Mouse (Mus musculus) heart, embryonic 15.5 days (tissue): ENCODE results near the gene Naa16. TPM values are rescaled to one million over a fixed set of nuclear protein-coding genes. Genes with fewer than 3 reads are reported as not detected.

Source experiments
- ATAC-seq: fragments of 200-750 bp; cut with Nextera tagmentation; replicated peaks from 2 replicates; pipeline ENCODE4 v1.8.0; 2017; ENCODE audit warnings: low read depth, moderate TSS enrichment; ENCODE audit not compliant: insufficient number of reproducible peaks, insufficient read depth, low FRiP score
- H3K27ac ChIP-seq: fragments of 300-500 bp; sonication (generic); 2 replicates; pipeline ENCODE4 v1.5.1; 2015; ENCODE audit warnings: mild to moderate bottlenecking, inconsistent platforms
- H3K27me3 ChIP-seq: fragments of 300-500 bp; sonication (generic); 2 replicates; pipeline ENCODE4 v1.6.1; 2015; ENCODE audit warnings: inconsistent platforms
- H3K36me3 ChIP-seq: fragments of 300-500 bp; sonication (generic); 2 replicates; pipeline ENCODE4 v1.6.1; 2015; ENCODE audit warnings: mild to moderate bottlenecking, inconsistent platforms
- H3K4me1 ChIP-seq: fragments of 300-500 bp; sonication (generic); replicated peaks from 2 replicates; pipeline ENCODE4 v1.6.1; 2015; ENCODE audit warnings: inconsistent platforms
- H3K4me2 ChIP-seq: fragments of 300-500 bp; sonication (generic); 2 replicates; pipeline ENCODE4 v1.6.1; 2015; ENCODE audit warnings: inconsistent platforms, mild to moderate bottlenecking, moderate library complexity
- H3K4me3 ChIP-seq: fragments of 300-500 bp; sonication (generic); 2 replicates; pipeline ENCODE4 v1.5.1; 2015; ENCODE audit warnings: mild to moderate bottlenecking, inconsistent platforms
- H3K9ac ChIP-seq: fragments of 300-500 bp; sonication (generic); 2 replicates; pipeline ENCODE4 v1.6.1; 2015; ENCODE audit warnings: mild to moderate bottlenecking, inconsistent platforms
- H3K9me3 ChIP-seq: fragments of 300-500 bp; sonication (generic); replicated peaks from 2 replicates; pipeline ENCODE4 v1.6.1; 2016; ENCODE audit warnings: inconsistent platforms
- WGBS: fragments of 180-500 bp; shearing (Covaris S2); methylation state at CpG from one replicate; pipeline ENCODE4 v1.1.7; 2015; ENCODE audit warnings: mixed read lengths; 5-methylcytosine and 5-hydroxymethylcytosine counted together
- polyA plus RNA-seq: library from polyadenylated mRNA; unstranded; fragments of >200 nt; fragmentation: Nextera tagmentation; extraction: Ambion mirVana; gene quantifications from 2 replicates; pipeline ENCODE4 v1.2.1, GENCODE M21; 2015

Gene Naa16
- polyA plus RNA-seq, 1 experiment from 2014 or later, result 19.3 TPM

DNA sequence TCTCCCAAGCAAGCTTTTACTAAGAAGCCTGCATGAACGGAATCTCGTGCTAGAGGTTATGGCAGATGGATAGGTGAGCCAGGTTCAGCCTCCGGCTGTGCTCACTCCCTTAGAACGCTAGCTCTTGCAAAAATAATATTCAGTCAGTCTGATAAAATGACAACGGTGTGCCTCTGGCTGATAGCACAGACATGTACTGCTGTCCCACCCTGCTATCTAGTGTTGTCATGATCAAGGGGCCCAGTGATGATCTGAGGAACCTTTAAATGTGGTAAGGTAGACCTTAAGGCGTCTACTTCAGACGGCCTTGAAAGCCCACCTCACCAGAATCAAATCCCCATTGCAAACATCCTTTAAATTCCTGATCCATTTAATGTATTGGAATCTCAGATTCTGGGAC lies 94.4 kb downstream of the Naa16 start:
- H3K4me1 ChIP-seq, result peaks cover 22% of the 10 kb centered on the region
- H3K9me3 ChIP-seq, result no peaks in the 10 kb centered on the region
- no peaks in the 10 kb centered on the region for H3K36me3 ChIP-seq
- no peak for ATAC-seq
- no peak overlapping the region for H3K27ac ChIP-seq
- WGBS, result 68% methylated on average over 7 of the region's 7 CpGs
- no peak overlapping the region for H3K9ac ChIP-seq
- no peak overlapping the region for H3K4me2 ChIP-seq
- 0 out of 2 replicates have a peak, but pooled peaks cover 11% of the 10 kb centered on the region for H3K27me3 ChIP-seq
- H3K4me3 ChIP-seq, result no peak overlapping the region

DNA sequence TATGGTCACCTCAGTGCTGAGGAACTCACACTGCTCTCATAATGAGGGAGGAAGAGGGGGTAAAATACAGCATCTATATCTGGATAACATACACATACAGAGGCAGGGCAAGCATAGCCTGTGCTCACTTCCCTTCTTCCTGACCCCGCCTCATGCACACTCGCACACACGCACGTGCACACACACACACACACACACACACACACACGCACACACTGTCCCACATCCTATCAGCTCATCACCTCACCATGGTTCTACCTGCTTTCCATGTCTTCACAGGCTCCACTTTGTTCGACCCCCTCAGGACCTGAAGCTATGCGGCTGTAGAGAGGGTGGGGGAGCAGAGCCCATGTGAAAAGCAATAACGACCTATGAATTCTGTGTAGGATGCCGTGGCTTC lies 95.0 kb downstream of the Naa16 start:
- 0 out of 2 replicates have a peak, but pooled peaks cover 11% of the 10 kb centered on the region for H3K27me3 ChIP-seq
- WGBS, result 88% methylated on average over 9 of the region's 9 CpGs
- no peaks in the 10 kb centered on the region for H3K9me3 ChIP-seq
- H3K9ac ChIP-seq, result no peak overlapping the region
- peaks cover 19% of the 10 kb centered on the region for H3K4me1 ChIP-seq
- H3K4me2 ChIP-seq, result no peak overlapping the region
- no peak overlapping the region for H3K27ac ChIP-seq
- ATAC-seq, result no peak
- no peaks in the 10 kb centered on the region for H3K36me3 ChIP-seq
- H3K4me3 ChIP-seq, result no peak overlapping the region

- Histone ChIP-seq H3K4me2 (no peak overlapping the region), H3K9ac (no peak overlapping the region), H3K36me3 (no peaks in the 10 kb centered on the region), H3K4me3 (no peak overlapping the region), H3K9me3 (no peaks in the 10 kb centered on the region), H3K4me1 (peaks cover 21% of the 10 kb centered on the region), H3K27ac (no peak overlapping the region), H3K27me3 (0 out of 2 replicates have a peak, but pooled peaks cover 9% of the 10 kb centered on the region)
- no peak for ATAC-seq
- 65% methylated on average over 5 of the region's 5 CpGs for WGBS
These were observed 95.6 kb downstream of the Naa16 start for GRCm38 (mm10) chr14:79294950-79295349.

DNA sequence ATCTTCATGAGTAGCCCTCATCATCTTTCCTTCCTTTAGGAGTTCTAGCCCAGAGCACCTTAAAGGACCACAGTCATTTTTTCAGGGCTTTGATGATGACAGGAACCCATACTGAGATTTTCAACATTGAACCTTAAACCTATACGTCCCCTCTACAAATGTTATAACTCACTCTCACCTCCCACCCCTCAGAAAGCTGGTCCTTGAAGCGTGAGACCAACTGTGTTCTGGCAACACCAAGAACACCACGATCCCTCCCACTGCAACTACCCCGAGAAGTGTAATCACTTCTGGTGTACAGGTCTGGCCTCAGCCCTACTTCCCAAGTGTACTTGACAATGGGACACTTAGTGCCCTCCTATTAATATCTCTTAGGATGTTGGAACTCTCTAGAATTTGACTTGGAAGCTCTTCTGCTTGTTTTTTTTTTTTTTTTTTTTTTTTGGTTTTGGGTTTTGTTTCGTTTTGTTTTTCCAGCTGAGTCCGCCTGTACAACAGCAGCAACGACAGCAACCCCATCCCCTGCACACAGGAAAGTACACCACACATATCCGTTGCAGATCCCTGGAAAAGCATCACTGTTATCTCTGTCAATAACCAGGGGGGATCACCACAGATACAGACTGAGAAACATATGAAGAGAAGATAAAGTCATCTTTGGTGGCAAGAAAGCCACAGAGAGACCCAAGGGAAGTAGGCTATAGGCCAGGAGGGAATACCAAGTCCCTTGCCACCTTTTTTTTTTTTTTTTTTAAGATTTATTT lies 96.3 kb downstream of the Naa16 start:
- peaks cover 25% of the 10 kb centered on the region for H3K4me1 ChIP-seq
- no peak overlapping the region for H3K27ac ChIP-seq
- H3K27me3 ChIP-seq, result 0 out of 2 replicates have a peak, but pooled peaks cover 7% of the 10 kb centered on the region
- H3K4me3 ChIP-seq, result no peak overlapping the region
- WGBS, result 78% methylated on average over 8 of the region's 8 CpGs
- no peak for ATAC-seq
- H3K4me2 ChIP-seq, result no peak overlapping the region
- H3K9ac ChIP-seq, result no peak overlapping the region
- H3K9me3 ChIP-seq, result no peaks in the 10 kb centered on the region
- H3K36me3 ChIP-seq, result no peaks in the 10 kb centered on the region

DNA sequence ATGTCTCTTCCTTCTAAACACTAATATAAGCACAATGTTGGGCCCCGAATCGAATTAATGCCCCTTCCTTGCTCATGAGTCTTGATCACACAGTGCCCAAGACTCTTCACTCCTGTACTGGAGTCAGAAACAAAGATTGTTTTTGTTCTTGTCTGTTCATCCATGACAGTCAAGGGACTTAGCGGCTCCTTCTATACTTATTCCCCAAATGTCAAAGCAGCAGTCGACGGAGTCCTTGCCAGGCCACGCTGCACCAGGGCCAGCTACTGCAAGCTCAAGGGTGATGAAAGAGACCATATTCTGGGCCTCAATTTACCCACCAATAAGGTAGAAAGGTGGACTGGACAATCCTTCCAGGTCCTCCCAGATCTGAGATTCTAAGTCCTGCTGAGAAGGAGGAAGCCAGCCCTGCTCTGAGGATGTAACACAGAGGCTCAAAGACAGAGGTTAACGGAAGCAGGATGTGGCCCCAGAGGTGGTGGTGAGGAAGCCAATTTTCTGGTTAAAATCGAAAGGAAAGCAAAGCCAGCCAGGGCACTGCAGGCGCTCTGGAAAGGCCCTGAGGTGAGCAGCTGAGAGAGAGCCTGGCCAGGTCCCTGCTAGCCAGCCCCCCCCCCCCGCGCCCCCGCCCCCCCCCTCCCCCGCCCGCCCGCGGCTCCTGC lies 97.3 kb downstream of the Naa16 start:
- Histone ChIP-seq H3K27me3 (0 out of 2 replicates have a peak, but pooled peaks cover 5% of the 10 kb centered on the region), H3K4me1 (peaks cover 24% of the 10 kb centered on the region), H3K9me3 (no peaks in the 10 kb centered on the region), H3K4me2 (peak overlapping the region; percentile 24), H3K9ac (no peak overlapping the region), H3K36me3 (no peaks in the 10 kb centered on the region), H3K27ac (peak overlapping the region; percentile 15; the same call in 1 of the 2 replicates), H3K4me3 (no peak overlapping the region)
- WGBS, result 59% methylated on average over 9 of the region's 16 CpGs
- ATAC-seq, result no peak

- WGBS, result 90% methylated on average over 4 of the region's 4 CpGs
- Histone ChIP-seq H3K27ac (no peak overlapping the region), H3K9ac (no peak overlapping the region), H3K4me3 (no peak overlapping the region), H3K9me3 (no peaks in the 10 kb centered on the region), H3K4me2 (no peak overlapping the region), H3K36me3 (no peaks in the 10 kb centered on the region), H3K4me1 (peaks cover 23% of the 10 kb centered on the region), H3K27me3 (no peaks in the 10 kb centered on the region)
- no peak for ATAC-seq
These were observed 98.9 kb downstream of the Naa16 start for GRCm38 (mm10) chr14:79291629-79292028.

GRCm38 (mm10) chr14:79290683-79291425 lies 99.7 kb downstream of the Naa16 start:
- Histone ChIP-seq H3K36me3 (no peaks in the 10 kb centered on the region), H3K27ac (no peak overlapping the region), H3K4me3 (no peak overlapping the region), H3K4me1 (peaks cover 23% of the 10 kb centered on the region), H3K9ac (no peak overlapping the region), H3K27me3 (no peaks in the 10 kb centered on the region), H3K9me3 (no peaks in the 10 kb centered on the region), H3K4me2 (peak overlapping the region; percentile 19; the same call in 1 of the 2 replicates)
- no peak for ATAC-seq
- 54% methylated on average over 15 of the region's 15 CpGs for WGBS

- no peaks in the 10 kb centered on the region for H3K9me3 ChIP-seq
- no peaks in the 10 kb centered on the region for H3K27me3 ChIP-seq
- no peak overlapping the region for H3K9ac ChIP-seq
- 21% methylated on average over 9 of the region's 9 CpGs for WGBS
- H3K4me1 ChIP-seq, result peaks cover 23% of the 10 kb centered on the region
- no peak overlapping the region for H3K4me3 ChIP-seq
- ATAC-seq, result 0 out of 2 replicates have a peak, but pooled peaks have one; percentile 16
- H3K27ac ChIP-seq, result no peak overlapping the region
- no peaks in the 10 kb centered on the region for H3K36me3 ChIP-seq
- peak overlapping the region; percentile 6; the same call in 1 of the 2 replicates for H3K4me2 ChIP-seq
These were observed 100.7 kb downstream of the Naa16 start for GRCm38 (mm10) chr14:79289909-79290308.

DNA sequence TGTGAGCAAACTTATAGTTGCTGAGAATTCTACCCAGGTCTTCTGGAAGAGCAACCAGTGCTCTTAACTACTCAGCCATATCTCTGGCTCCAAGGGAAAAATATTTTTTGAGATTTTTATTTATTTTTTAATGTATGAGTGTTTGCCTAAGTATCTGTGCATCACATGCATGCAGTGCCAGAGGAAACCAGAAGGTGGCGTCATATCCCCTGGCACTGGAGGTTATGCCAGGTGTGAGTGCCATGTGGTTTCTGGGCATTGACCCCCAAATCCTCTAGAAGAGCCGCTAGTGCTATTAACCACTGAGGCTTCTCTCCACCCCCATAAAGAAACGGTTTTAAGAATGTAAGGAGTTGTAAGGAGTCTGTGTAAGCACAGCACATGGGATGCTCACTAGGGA lies 102.3 kb downstream of the Naa16 start:
- WGBS, result 65% methylated on average over 3 of the region's 3 CpGs
- peaks cover 21% of the 10 kb centered on the region for H3K4me1 ChIP-seq
- no peak overlapping the region for H3K4me3 ChIP-seq
- H3K9ac ChIP-seq, result no peak overlapping the region
- no peaks in the 10 kb centered on the region for H3K9me3 ChIP-seq
- no peak overlapping the region for H3K27ac ChIP-seq
- ATAC-seq, result no peak
- no peaks in the 10 kb centered on the region for H3K36me3 ChIP-seq
- no peak overlapping the region for H3K4me2 ChIP-seq
- H3K27me3 ChIP-seq, result no peaks in the 10 kb centered on the region

- no peak overlapping the region for H3K27ac ChIP-seq
- H3K36me3 ChIP-seq, result no peaks in the 10 kb centered on the region
- 86% methylated on average over 7 of the region's 7 CpGs for WGBS
- peaks cover 15% of the 10 kb centered on the region for H3K4me1 ChIP-seq
- ATAC-seq, result no peak
- no peaks in the 10 kb centered on the region for H3K9me3 ChIP-seq
- H3K4me3 ChIP-seq, result no peak overlapping the region
- H3K4me2 ChIP-seq, result no peak overlapping the region
- no peaks in the 10 kb centered on the region for H3K27me3 ChIP-seq
- H3K9ac ChIP-seq, result no peak overlapping the region
These were observed 103.2 kb downstream of the Naa16 start for GRCm38 (mm10) chr14:79287251-79287863.

GRCm38 (mm10) chr14:79285549-79285948 lies 105.0 kb downstream of the Naa16 start:
- Histone ChIP-seq H3K4me1 (peaks cover 9% of the 10 kb centered on the region; the same call in 1 of the 2 replicates), H3K9me3 (no peaks in the 10 kb centered on the region), H3K9ac (no peak overlapping the region), H3K4me3 (no peak overlapping the region), H3K27ac (no peak overlapping the region), H3K4me2 (no peak overlapping the region), H3K27me3 (no peaks in the 10 kb centered on the region), H3K36me3 (no peaks in the 10 kb centered on the region)
- ATAC-seq, result no peak
- WGBS, result 84% methylated on average over 5 of the region's 5 CpGs
